Mouse (Mus musculus): ENCODE data around the gene Ppp1r36. TPM values are rescaled to one million over a fixed set of nuclear protein-coding genes. Genes with fewer than 3 reads are reported as not detected.

The Ppp1r36 gene
- polyA plus RNA-seq, 1 experiment from 2014 or later: 0.05 TPM

- Histone ChIP-seq H3K27me3 (no peaks in the 10 kb centered on the region), H3K4me2 (no peak overlapping the region), H3K9ac (no peak overlapping the region), H3K36me3 (replicated peaks) (no peaks in the 10 kb centered on the region), H3K9me3 (replicated peaks) (no peaks in the 10 kb centered on the region), H3K4me1 (replicated peaks) (no peaks in the 10 kb centered on the region), H3K4me3 (replicated peaks) (no peak overlapping the region), H3K27ac (replicated peaks) (no peak overlapping the region)
- no peak for ATAC-seq (ENCODE audit: insufficient read depth)
- 41% methylated on average over 14 of the region's 14 CpGs for WGBS (ENCODE audit: insufficient replicate concordance)
Measured at GRCm38 (mm10) chr12:76478309-76479023, 61.1 kb downstream of the Ppp1r36 start.

GRCm38 (mm10) chr12:76479174-76479573, 61.8 kb downstream of the Ppp1r36 start:
- H3K27ac ChIP-seq (replicated peaks): no peak overlapping the region
- no peaks in the 10 kb centered on the region for H3K9me3 ChIP-seq (replicated peaks)
- H3K4me3 ChIP-seq (replicated peaks): no peak overlapping the region
- H3K4me2 ChIP-seq: no peak overlapping the region
- no peaks in the 10 kb centered on the region for H3K27me3 ChIP-seq
- H3K4me1 ChIP-seq (replicated peaks): no peaks in the 10 kb centered on the region
- no peak for ATAC-seq (ENCODE audit: insufficient read depth)
- H3K36me3 ChIP-seq (replicated peaks): no peaks in the 10 kb centered on the region
- H3K9ac ChIP-seq: no peak overlapping the region
- 39% methylated on average over 5 of the region's 5 CpGs for WGBS (ENCODE audit: insufficient replicate concordance)

GRCm38 (mm10) chr12:76479836-76480495, 62.6 kb downstream of the Ppp1r36 start:
- Histone ChIP-seq H3K9ac (no peak overlapping the region), H3K4me3 (replicated peaks) (no peak overlapping the region), H3K27ac (replicated peaks) (no peak overlapping the region), H3K27me3 (no peaks in the 10 kb centered on the region), H3K4me2 (no peak overlapping the region), H3K36me3 (replicated peaks) (no peaks in the 10 kb centered on the region), H3K9me3 (replicated peaks) (no peaks in the 10 kb centered on the region), H3K4me1 (replicated peaks) (no peaks in the 10 kb centered on the region)
- WGBS (ENCODE audit: insufficient replicate concordance): 68% methylated on average over 4 of the region's 4 CpGs
- no peak for ATAC-seq (ENCODE audit: insufficient read depth)

- no peak overlapping the region for H3K4me2 ChIP-seq
- H3K27ac ChIP-seq (replicated peaks): no peak overlapping the region
- H3K9ac ChIP-seq: no peak overlapping the region
- no peak for ATAC-seq (ENCODE audit: insufficient read depth)
- whole genome bisulfite sequencing (ENCODE audit: insufficient replicate concordance): 59% methylated on average over 2 of the region's 2 CpGs
- H3K36me3 ChIP-seq (replicated peaks): no peaks in the 10 kb centered on the region
- H3K4me1 ChIP-seq (replicated peaks): no peaks in the 10 kb centered on the region
- H3K4me3 ChIP-seq (replicated peaks): no peak overlapping the region
- H3K9me3 ChIP-seq (replicated peaks): no peaks in the 10 kb centered on the region
- no peaks in the 10 kb centered on the region for H3K27me3 ChIP-seq
Measured at GRCm38 (mm10) chr12:76482446-76482845, 65.1 kb downstream of the Ppp1r36 start.

- Histone ChIP-seq H3K36me3 (replicated peaks) (no peaks in the 10 kb centered on the region), H3K4me1 (replicated peaks) (no peaks in the 10 kb centered on the region), H3K27me3 (no peaks in the 10 kb centered on the region), H3K9me3 (replicated peaks) (no peaks in the 10 kb centered on the region), H3K9ac (no peak overlapping the region), H3K27ac (replicated peaks) (no peak overlapping the region), H3K4me2 (no peak overlapping the region), H3K4me3 (replicated peaks) (no peak overlapping the region)
- 67% methylated on average over 2 of the region's 2 CpGs for WGBS (ENCODE audit: insufficient replicate concordance)
- no peak for ATAC-seq (ENCODE audit: insufficient read depth)
Measured at GRCm38 (mm10) chr12:76482948-76483347, 65.6 kb downstream of the Ppp1r36 start.

GRCm38 (mm10) chr12:76484881-76485280, 67.5 kb downstream of the Ppp1r36 start:
- H3K36me3 ChIP-seq (replicated peaks): no peaks in the 10 kb centered on the region
- ATAC-seq (ENCODE audit: insufficient read depth): no peak
- no peaks in the 10 kb centered on the region for H3K27me3 ChIP-seq
- no peak overlapping the region for H3K4me2 ChIP-seq
- no peak overlapping the region for H3K27ac ChIP-seq (replicated peaks)
- whole genome bisulfite sequencing (ENCODE audit: insufficient replicate concordance): 28% methylated on average over 4 of the region's 4 CpGs
- no peaks in the 10 kb centered on the region for H3K9me3 ChIP-seq (replicated peaks)
- H3K4me3 ChIP-seq (replicated peaks): no peak overlapping the region
- no peak overlapping the region for H3K9ac ChIP-seq
- H3K4me1 ChIP-seq (replicated peaks): no peaks in the 10 kb centered on the region

- H3K4me3 ChIP-seq (replicated peaks): no peak overlapping the region
- H3K27ac ChIP-seq (replicated peaks): no peak overlapping the region
- 43% methylated on average over 11 of the region's 11 CpGs for WGBS (ENCODE audit: insufficient replicate concordance)
- H3K27me3 ChIP-seq: no peaks in the 10 kb centered on the region
- no peaks in the 10 kb centered on the region for H3K9me3 ChIP-seq (replicated peaks)
- no peaks in the 10 kb centered on the region for H3K36me3 ChIP-seq (replicated peaks)
- no peak for ATAC-seq (ENCODE audit: insufficient read depth)
- no peak overlapping the region for H3K4me2 ChIP-seq
- no peak overlapping the region for H3K9ac ChIP-seq
- H3K4me1 ChIP-seq (replicated peaks): no peaks in the 10 kb centered on the region
Measured at GRCm38 (mm10) chr12:76485381-76485780, 68.0 kb downstream of the Ppp1r36 start.

GRCm38 (mm10) chr12:76486943-76487342, 69.6 kb downstream of the Ppp1r36 start:
- 24% methylated on average over 9 of the region's 9 CpGs for WGBS (ENCODE audit: insufficient replicate concordance)
- H3K27me3 ChIP-seq: no peaks in the 10 kb centered on the region
- H3K9ac ChIP-seq: no peak overlapping the region
- no peaks in the 10 kb centered on the region for H3K9me3 ChIP-seq (replicated peaks)
- no peak for ATAC-seq (ENCODE audit: insufficient read depth)
- no peaks in the 10 kb centered on the region for H3K4me1 ChIP-seq (replicated peaks)
- H3K4me2 ChIP-seq: no peak overlapping the region
- no peaks in the 10 kb centered on the region for H3K36me3 ChIP-seq (replicated peaks)
- no peak overlapping the region for H3K4me3 ChIP-seq (replicated peaks)
- no peak overlapping the region for H3K27ac ChIP-seq (replicated peaks)

Other genes with a start within 250 kb of the Ppp1r36 start
- 0.02 TPM in 1 of 2 replicates, not detected in the other for gene Esr2, start 240.3 kb upstream of the Ppp1r36 start, polyA plus RNA-seq (2015; fragmentation: Nextera tagmentation; extraction: Ambion mirVana)
- 0.12 TPM in 1 of 2 replicates, not detected in the other for gene Tex21, start 170.8 kb upstream of the Ppp1r36 start, polyA plus RNA-seq (2015; fragmentation: Nextera tagmentation; extraction: Ambion mirVana)
- 94.7 and 101 TPM in 2 replicates for gene Mthfd1, start 162.2 kb upstream of the Ppp1r36 start, polyA plus RNA-seq (2015; fragmentation: Nextera tagmentation; extraction: Ambion mirVana)
- 0.17 and 0.25 TPM in 2 replicates for gene Akap5, start 92.6 kb upstream of the Ppp1r36 start, polyA plus RNA-seq (2015; fragmentation: Nextera tagmentation; extraction: Ambion mirVana)
- 5.1 and 6.1 TPM in 2 replicates for gene Zbtb25, start 47.9 kb upstream of the Ppp1r36 start, polyA plus RNA-seq (2015; fragmentation: Nextera tagmentation; extraction: Ambion mirVana)
- 3.3 and 3.4 TPM in 2 replicates for gene Zbtb1, start 47.3 kb upstream of the Ppp1r36 start, polyA plus RNA-seq (2015; fragmentation: Nextera tagmentation; extraction: Ambion mirVana)
- 1.4 and 1.6 TPM in 2 replicates for gene Hspa2, start 13.4 kb upstream of the Ppp1r36 start, polyA plus RNA-seq (2015; fragmentation: Nextera tagmentation; extraction: Ambion mirVana)
- 3.3 and 4.1 TPM in 2 replicates for gene Plekhg3, start 113.4 kb downstream of the Ppp1r36 start, polyA plus RNA-seq (2015; fragmentation: Nextera tagmentation; extraction: Ambion mirVana)

Data from liver, embryonic 15.5 days (tissue).